Mouse (Mus musculus): ENCODE results near the gene Krcc1. TPM values are rescaled to one million over a fixed set of nuclear protein-coding genes. Genes with fewer than 3 reads are reported as not detected.

Krcc1 gene
- 30.6 TPM for total RNA-seq (2023)

GRCm38 (mm10) chr6:71271389-71272315, at the start of gene Krcc1:
Gene Krcc1 (plus strand): TSS chr6:71271677.

GRCm38 (mm10) chr6:71321826-71322283, 50.4 kb downstream of the Krcc1 start, which contains the start of gene Smyd1:
Gene Smyd1 (minus strand): TSS chr6:71322233.

GRCm38 (mm10) chr6:71322491-71322921, 51.0 kb downstream of the Krcc1 start, which contains the start of gene Cd8b1:
Gene Cd8b1 (plus strand): TSS chr6:71322788.

Other genes with a start within 250 kb of the Krcc1 start
- gene Thnsl2, start 127.2 kb upstream of the Krcc1 start, total RNA-seq (2023), result 1.6 TPM
- gene Fabp1, start 71.8 kb upstream of the Krcc1 start, total RNA-seq (2023), result not detected
- 0.21 TPM for gene Smyd1, start 50.6 kb downstream of the Krcc1 start, total RNA-seq (2023)
- gene Cd8b1, start 51.1 kb downstream of the Krcc1 start, total RNA-seq (2023), result 11.2 TPM
- gene Cd8a, start 101.8 kb downstream of the Krcc1 start, total RNA-seq (2023), result 6.5 TPM
- 71.4 TPM for gene Rmnd5a, start 169.0 kb downstream of the Krcc1 start, total RNA-seq (2023)
- 66.0 TPM for gene Rnf103, start 222.2 kb downstream of the Krcc1 start, total RNA-seq (2023)